In genomic region chr6:145969572-145969971, GRCm38 (mm10) we compare ENCODE assay signal across 19 mouse cellular contexts. TPM values are rescaled to one million over a fixed set of nuclear protein-coding genes. Genes with fewer than 3 reads are reported as not detected.
DNase-seq lines count a peak whose midpoint lies in the region; ATAC-seq and TF ChIP-seq lines count a peak whose summit lies in the region.
"Had no signal": no experiment of that assay in that cellular context is flagged by ENCODE, and none has a peak within 500 bp of the region (broad histone marks: within the 10 kb centered on the region; RNA-seq: fewer than 3 reads in every experiment).

No protein-coding gene starts in this region.

- no peak overlapping the region for H3K27ac ChIP-seq in kidney, postnatal 0 days
- H3K27ac ChIP-seq: embryonic facial prominence, embryonic 13.5 days; forebrain, embryonic 13.5 days; heart, embryonic 13.5 days; hindbrain, embryonic 15.5 days; liver, embryonic 13.5 days; stomach, embryonic 15.5 days had no signal

- TF ChIP-seq CTCF in kidney, postnatal 0 days (IDR thresholded peaks at IDR 0.05; ENCODE audit: low read depth), result peak; percentile 34; the same call in 1 of the 2 replicates
- peak; percentile 29; the same call in 1 of the 2 replicates for TF ChIP-seq CTCF in brain, embryonic 14.5 days (IDR thresholded peaks at IDR 0.05; ENCODE audit: borderline replicate concordance, extremely low read depth, insufficient read depth, insufficient read length)

- DNase-seq in kidney, postnatal 0 days (ENCODE audit: low spot score), result no peak
- no peak for DNase-seq in kidney, postnatal 36 days
- peak; percentile 9 for DNase-seq in retina, postnatal 7 days (ENCODE audit: low read depth, low spot score)
- DNase-seq in retina, embryonic 14.5 days (ENCODE audit: low spot score), result no peak
- DNase-seq in ES-CJ7 (ENCODE audit: low read depth, low spot score), result peak; percentile 62
- DNase-seq in brain, embryonic 14.5 days (ENCODE audit: low read depth), result no peak
- DNase-seq in left cerebral cortex, postnatal 14 days (ENCODE audit: low spot score in 2 of 2), result no peak
- no peak for DNase-seq in adrenal gland, postnatal 10 days
- DNase-seq: adrenal gland, postnatal 25 days; cerebellum, adult 9-10 months; gastrocnemius, postnatal 10 days; kidney, postnatal 25 days; liver, embryonic 13.5 days had no signal

- no peak for TF ChIP-seq POLR2A in brain, embryonic 14.5 days (IDR thresholded peaks at IDR 0.05; ENCODE audit: borderline replicate concordance, extremely low read depth, insufficient read depth, insufficient read length, poor library complexity, severe bottlenecking)

- H3K36me3 ChIP-seq in kidney, postnatal 0 days (ENCODE audit: insufficient read depth, low read length), result no peaks in the 10 kb centered on the region
- H3K36me3 ChIP-seq: embryonic facial prominence, embryonic 13.5 days; hindbrain, embryonic 15.5 days; liver, embryonic 13.5 days; stomach, embryonic 15.5 days had no signal

- no peak overlapping the region for H3K9ac ChIP-seq in kidney, postnatal 0 days (ENCODE audit: low read depth, low read length)
- H3K9ac ChIP-seq: embryonic facial prominence, embryonic 13.5 days; forebrain, embryonic 13.5 days; heart, embryonic 13.5 days; hindbrain, embryonic 15.5 days; liver, embryonic 13.5 days; stomach, embryonic 15.5 days had no signal

- H3K9me3 ChIP-seq in kidney, postnatal 0 days (replicated peaks; ENCODE audit: low read length), result no peaks in the 10 kb centered on the region
- H3K9me3 ChIP-seq: embryonic facial prominence, embryonic 13.5 days; forebrain, embryonic 13.5 days; hindbrain, embryonic 15.5 days; liver, embryonic 13.5 days; stomach, embryonic 15.5 days had no signal

- H3K4me1 ChIP-seq in kidney, postnatal 0 days (replicated peaks; ENCODE audit: insufficient read depth, low read length), result no peaks in the 10 kb centered on the region
- H3K4me1 ChIP-seq: forebrain, embryonic 13.5 days; liver, embryonic 13.5 days had no signal

- intact Hi-C loops in left cerebral cortex, postnatal 14 days (cut with DNase I), result no loop called here

- no peaks in the 10 kb centered on the region for H3K27me3 ChIP-seq in kidney, postnatal 0 days (ENCODE audit: insufficient read depth, low read length)
- H3K27me3 ChIP-seq: embryonic facial prominence, embryonic 13.5 days; forebrain, embryonic 13.5 days; heart, embryonic 13.5 days; hindbrain, embryonic 15.5 days; liver, embryonic 13.5 days; stomach, embryonic 15.5 days had no signal

- 84% methylated on average over 5 of the region's 5 CpGs for WGBS in kidney, postnatal 0 days

- no peak for ATAC-seq in kidney, postnatal 0 days (replicated peaks; ENCODE audit: low FRiP score, low read depth)
- ATAC-seq: forebrain, embryonic 13.5 days had no signal

- no peak overlapping the region for H3K4me3 ChIP-seq in kidney, postnatal 0 days (replicated peaks; ENCODE audit: low read depth, low read length)
- H3K4me3 ChIP-seq: embryonic facial prominence, embryonic 13.5 days; forebrain, embryonic 13.5 days; heart, embryonic 13.5 days; hindbrain, embryonic 15.5 days; liver, embryonic 13.5 days; stomach, embryonic 15.5 days had no signal

- no peak overlapping the region for H3K4me2 ChIP-seq in kidney, postnatal 0 days (ENCODE audit: low read length)
- H3K4me2 ChIP-seq: embryonic facial prominence, embryonic 13.5 days; forebrain, embryonic 13.5 days; heart, embryonic 13.5 days; hindbrain, embryonic 15.5 days; liver, embryonic 13.5 days; stomach, embryonic 15.5 days had no signal

RNA-seq across cellular contexts. Expression of gene Sspn, which starts 38.1 kb away (rescaled TPM):
- polyA plus RNA-seq in kidney, postnatal 0 days (2015; fragmentation: Nextera tagmentation; extraction: Ambion mirVana), result 9.8 and 10.1 TPM in 2 replicates
- 0.98 and 2.2 TPM in 2 replicates for polyA plus RNA-seq in brain, embryonic 14.5 days (2012; rRNA removed)
- 1 to 10 TPM; 4.3 to 4.4 TPM for total RNA-seq in left cerebral cortex, postnatal 14 days (2021)
- total RNA-seq in adrenal gland, postnatal 10 days (2021), result 10 to 100 TPM; 16.9 to 32.7 TPM
- total RNA-seq: megakaryocyte-erythroid progenitor cell, adult 5-6 weeks had no signal

Comparison
In these comparisons a context has a peak if more than half of its experiments do, and no peak if none do; other contexts are left out.
1. DNase-seq: peak in retina, postnatal 7 days (single experiment) and ES-CJ7 (single experiment); none in kidney, postnatal 0 days (single experiment), kidney, postnatal 36 days (0 of 2), retina, embryonic 14.5 days (single experiment), brain, embryonic 14.5 days (single experiment), left cerebral cortex, postnatal 14 days (0 of 2) and adrenal gland, postnatal 10 days (single experiment).